Mouse (Mus musculus) spleen, adult 12 weeks (tissue): ENCODE results near the gene Kcnh7.

Source experiments
- DNase-seq: peaks from one replicate; pipeline ENCODE4 v3.0.0; 2022; ENCODE audit warnings: low spot score

Kcnh7 gene

DNA sequence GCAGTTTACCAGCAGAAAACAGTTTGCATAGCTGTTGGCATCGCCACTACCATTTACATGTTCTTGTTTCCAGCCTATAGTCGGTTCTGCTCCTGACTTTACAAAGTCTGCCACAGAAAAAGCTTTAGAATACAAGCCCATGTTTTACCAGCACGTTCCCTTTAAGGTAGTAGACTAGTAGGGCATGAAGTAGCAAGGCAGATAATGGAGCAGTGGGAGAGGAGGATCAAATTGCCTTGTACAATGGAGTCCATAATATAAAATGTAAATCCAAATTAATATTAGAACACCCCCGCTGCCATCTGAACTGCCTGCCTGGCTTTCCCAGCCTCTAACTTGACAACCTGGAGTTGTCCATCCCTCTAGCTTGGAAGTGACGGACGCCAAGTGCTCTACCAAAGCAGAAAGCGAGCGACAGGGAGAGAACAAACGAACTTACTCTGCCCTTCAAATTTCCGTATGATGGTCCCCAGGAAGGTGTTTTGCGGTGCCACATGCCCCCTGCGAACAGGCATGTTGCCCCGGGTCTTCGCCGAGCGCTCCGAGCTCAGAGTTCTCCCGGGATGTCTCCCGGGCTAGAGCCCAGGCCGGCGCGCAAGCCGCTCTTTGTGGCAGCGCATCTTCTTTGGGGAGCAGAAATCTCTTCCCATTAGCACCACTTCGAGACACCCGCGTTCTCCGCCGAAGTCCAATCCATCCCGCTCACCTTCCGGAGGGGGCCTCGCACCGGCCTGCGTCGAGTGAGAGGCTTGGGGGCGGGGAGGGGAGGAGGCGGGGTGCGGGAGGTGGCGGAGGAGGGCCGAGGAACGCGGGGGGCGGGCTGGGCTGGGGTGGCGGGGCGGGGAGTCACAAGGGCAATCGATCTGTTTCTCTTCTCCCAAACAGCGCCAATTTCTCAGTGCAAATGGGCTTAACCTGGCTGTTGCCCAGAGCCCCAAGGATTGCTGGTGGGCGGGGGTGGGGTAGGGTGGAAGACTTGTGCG lies at the start of gene Kcnh7:
Kcnh7 (minus strand) TSS at position 725 of the 983 bp plus-strand sequence.
- DNase-seq: no peak

DNA sequence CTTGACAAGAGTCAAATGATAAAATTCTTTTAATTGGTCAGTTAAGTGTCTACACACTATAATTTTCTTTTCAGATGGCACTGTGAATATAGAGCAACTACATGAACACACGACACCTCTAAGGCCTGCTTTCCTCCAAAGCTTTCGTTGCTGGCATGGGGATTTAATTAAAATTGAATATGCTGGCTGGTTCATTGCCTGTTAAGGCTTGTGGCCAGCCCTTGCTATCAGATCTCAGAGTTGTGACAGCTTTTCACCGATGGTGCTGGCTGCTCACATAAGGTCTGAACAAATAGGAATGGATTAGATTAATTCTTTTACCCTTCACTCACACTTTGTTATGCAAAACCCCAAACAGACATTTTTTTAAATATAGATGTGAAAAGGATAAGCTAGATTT lies 23.3 kb upstream of the Kcnh7 start:
- DNase-seq: no peak

DNA sequence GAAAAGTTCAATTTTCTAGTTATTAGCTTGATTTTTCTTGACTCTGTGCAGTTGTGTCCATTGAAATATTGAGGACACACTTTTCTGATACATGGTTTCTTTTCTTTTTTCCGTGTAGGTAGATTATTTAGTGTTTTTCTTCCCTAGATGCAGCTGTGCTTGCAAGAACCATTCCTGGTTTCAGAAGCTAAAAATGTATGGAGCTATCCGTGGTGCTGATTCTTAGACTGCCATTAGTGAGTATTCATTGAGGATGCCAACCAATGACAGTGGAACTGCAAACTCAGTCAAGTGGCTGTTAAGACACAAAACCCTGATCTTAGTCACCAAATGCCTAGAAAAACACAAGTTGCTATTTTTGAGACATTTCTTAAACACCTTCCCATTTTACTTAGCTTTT lies 1.9 kb upstream of the Kcnh7 start:
- no peak for DNase-seq

DNA sequence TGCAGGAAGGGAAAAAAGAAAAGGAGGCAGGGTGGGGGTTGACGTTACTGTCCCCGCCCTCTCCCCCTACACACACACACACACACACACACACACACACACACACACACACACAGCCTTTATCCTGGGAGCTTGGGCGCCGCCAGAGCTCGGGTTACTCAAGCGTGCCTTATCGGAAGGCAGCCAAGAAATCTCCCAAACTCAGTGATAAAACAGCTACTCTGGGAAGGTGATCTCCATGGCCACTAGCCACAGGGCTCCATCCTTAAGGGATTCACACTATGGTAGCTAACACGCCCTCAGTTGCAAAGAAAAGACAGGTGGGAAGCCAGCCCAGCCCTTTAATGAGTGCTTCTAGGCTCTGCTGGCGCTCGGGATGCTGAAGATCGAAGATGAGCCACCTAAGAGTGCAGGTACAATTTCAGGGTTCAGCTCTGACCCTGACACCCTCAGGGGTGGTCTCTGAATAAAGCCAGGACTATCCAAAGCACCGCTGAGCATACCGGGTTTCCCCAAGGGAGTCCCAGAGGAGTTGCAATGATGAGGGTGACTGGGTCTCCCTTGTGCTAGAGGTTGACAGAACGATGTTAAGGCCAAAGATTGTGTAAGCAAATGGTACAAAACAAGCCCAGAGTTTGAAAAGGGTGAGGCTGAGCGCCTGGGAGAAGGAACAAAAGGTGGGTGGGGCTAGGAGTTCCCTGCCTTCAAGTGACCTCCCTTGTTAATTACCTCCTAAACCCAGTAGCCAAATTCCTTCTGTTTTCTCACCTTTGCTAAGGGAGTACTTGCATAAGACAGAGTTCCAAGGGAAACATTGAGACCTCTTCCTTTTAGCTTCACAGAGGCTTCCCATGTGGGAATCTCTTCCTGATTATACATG lies 704 bp upstream of the Kcnh7 start:
- DNase-seq: no peak

DNA sequence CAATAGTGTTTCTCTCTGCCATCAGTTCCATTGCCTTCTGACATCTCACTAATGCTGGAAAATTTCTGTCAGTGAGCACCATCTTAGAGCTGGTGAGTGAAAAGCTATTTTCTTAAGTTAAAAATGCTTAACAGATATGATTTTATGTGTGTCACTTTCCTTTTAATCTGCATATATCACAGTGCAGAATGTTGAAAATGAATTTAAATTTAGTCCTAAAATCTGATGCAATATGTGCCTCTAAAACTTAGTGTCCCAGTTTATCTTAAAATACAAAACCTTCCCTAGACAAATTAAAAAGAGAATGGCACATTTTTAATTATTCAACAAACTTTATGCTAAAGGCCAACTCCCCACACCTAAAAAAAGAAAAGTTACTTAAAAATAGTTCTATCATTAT lies 30.4 kb downstream of the Kcnh7 start:
- DNase-seq: no peak

DNA sequence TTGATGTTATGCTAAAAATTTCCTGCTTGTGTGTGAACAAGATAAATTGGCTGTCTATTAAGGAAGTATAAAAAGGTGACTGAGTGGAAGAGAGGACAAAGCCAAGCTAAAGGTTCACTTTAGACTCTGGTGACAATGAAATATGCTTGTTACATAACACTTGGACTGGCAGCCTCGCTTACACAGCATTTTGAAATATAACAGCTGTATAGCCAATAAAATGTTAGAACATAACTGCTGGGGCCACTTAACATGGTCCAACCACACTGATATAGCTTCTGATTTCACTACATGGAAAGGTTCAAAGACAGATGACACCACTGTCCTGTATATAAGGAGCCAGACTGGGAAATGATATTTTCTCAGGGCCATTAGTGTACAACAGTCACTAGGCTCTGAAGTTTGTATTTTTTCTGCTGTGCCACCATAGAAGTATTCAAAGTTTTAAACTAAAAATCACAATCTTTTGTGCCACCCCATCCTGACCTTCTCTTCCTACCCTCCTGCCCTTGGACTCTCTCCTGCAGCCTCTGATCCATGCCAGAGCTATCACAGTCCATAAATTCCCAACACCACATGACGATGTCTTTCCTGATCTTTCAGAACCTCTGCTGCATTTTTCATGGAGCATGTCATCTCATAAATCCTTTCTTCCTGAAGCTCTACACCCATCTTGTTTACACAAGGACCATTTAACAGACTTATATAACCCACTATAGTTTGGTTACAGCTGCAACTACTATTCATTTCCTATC lies 56.1 kb downstream of the Kcnh7 start:
- DNase-seq: no peak

DNA sequence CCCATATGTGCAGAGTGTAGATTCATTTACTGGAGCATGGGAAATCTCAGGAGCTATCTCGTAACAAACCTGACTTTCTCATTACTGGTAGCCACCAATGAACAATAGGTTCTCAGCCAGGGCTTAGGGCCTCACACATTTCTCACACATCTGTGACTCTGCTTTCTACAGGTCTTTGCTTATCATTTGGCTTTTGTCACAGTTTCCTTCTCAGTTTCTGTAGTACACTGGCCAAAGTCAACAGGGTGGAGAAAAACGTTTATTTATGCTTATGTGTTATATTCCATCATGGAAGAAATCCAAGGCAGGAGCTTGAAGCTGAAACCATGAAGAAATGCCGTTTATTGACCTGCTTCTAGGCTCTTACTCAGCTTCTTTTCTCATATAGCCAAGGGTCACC lies 63.8 kb downstream of the Kcnh7 start:
- no peak for DNase-seq

DNA sequence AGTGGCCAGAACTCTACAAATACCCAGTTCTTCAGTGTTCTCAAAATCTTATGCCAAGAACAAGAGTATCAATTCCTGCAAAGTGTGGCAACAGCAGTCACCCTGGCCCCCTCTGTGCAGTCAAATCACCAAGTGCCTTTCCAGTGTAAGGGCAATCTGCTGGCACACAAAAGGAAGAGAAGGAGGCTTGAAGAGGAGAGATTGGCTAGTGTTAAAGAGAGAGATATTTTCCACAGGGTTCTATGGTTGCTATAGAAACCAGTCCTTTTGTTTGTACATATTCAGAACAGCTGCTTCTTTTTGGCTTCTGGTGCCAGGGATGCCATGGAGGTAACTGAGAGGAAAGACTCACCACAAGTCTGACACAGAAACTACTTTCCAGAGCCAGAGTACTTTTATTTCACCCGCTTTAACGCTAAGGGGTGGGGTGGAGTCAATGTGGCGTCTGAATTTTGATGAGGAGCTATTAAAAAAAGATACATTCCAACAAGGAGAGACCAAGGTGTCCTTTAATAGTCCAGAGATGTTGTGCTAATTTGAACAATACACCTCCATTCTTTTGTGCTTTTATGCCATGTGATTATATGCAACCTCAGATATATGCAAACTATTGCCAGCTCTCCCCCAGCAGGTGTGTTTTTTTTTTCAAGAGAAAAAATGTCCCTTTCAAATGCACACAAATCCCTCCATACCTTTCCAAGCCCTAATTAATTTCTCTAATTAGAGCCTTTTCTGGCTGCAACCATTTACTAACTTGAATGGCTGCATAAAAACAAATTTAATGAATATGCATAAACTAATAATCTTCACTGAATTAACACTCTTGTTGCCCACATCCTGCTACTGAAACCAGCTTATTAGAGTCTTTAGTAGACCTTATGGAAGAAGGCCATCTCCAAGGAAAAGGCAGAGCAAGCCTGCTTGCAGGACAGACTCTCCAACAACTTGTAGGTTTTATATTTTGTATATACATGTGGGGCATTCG lies 66.6 kb downstream of the Kcnh7 start:
- no peak for DNase-seq

DNA sequence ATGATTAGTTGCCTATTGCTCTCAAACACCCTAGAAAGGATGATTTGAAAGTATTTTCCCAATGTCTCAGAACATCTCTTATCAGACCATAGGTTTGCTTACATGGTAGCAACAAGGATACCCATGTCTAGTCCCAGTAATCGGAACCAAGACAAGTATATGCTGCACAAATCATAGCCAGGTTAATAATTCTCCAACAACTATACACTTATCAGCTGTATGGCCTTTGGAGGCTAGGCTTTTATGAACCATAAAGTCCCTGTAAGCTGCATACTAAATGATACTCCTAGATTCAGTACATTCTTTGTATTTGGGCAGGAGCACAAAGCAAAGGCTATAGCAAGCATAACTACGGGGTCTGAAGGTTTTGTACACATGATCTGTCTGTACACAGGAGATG lies 78.1 kb downstream of the Kcnh7 start:
- DNase-seq: no peak

DNA sequence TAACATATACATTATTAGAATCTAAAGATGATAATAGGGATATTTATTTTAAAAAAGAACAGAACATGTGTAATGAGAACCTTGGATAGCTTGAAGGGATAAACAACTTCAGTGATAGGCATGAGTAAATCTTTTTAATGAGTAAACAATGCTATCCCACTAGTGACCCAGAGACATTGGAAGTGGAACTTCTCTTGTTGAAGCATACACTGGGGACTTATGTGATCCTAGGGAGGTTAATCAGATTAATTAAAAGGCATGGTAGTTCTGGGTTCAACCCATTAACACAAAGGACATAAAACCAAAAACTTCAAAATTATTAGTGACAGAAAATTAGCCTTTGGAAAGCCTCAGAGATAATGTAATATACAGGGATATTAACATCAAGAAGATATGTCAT lies 84.4 kb downstream of the Kcnh7 start:
- no peak for DNase-seq

DNA sequence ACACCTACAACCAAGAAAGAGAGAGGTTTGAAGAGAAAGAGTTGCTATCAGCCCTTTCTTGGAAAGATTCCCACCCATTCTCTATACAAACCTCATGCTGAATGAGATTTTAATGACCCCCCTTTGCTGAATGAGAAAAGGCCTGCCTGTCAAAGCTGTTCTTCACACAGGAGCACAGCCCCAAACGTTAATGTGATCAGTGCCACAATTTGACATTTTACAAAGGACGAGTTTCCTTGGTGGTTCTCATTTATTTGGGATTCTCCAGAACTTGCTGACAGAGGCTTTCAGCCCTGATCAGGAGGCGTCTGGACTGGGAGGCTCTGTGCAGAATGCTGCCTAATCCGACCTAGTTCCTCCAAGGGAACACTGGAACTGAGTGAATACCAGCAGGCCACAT lies 92.3 kb downstream of the Kcnh7 start:
- no peak for DNase-seq

DNA sequence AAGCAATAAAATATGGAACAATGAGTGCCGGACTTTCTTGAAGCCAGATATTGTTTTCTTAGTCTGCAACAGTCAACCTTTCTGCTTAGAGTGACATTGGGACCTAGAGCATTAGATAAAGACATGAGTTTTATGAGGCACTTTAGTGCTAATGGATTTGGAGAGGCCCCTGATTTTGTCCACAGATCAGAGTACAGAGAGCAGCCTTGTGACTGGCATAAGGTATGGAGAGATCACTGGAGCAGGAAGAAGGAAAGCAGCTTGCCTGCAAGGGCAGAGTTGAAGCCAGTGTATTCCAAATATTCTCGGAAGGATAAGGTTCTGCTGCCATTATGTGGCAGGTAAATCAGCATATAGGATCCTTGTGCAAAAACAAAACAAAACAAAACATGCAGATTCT lies 93.6 kb downstream of the Kcnh7 start:
- DNase-seq: no peak

DNA sequence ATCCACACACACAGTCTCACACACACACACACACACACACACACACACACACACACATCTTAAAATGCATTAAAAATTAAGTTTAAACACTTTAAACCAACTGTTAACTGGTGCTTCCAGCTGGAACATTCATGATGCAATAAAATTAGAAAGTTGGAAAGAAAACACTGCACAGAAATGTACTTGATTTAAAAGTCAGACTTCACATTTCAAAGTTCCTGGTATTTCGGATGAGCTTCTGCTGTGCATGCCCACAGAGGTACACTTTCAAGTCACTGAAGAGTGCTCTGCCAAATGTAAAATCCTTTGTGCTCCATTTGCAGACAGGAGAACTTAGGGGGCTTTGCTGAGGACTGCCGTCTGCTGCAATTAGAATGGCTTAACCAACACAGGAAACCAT lies 125.7 kb downstream of the Kcnh7 start:
- DNase-seq: no peak

DNA sequence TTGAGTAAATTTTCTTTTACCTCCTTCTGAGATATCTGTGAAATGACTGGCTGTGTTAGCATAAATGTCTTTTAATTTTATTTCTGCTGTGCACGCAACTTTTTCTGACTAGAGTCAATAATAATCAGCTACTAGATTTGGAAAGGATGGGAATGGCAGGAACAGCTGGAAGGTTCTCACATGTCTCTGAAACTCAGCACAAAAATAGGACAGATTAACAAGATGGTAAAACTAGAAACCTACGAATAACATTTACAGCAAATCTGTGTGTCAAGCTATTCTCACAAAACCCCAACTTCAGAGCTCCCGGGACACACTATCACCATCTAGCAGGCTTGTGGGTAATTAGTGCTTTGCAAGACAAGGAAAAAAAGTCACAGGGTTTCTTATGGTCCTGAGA lies 134.2 kb downstream of the Kcnh7 start:
- DNase-seq: no peak

DNA sequence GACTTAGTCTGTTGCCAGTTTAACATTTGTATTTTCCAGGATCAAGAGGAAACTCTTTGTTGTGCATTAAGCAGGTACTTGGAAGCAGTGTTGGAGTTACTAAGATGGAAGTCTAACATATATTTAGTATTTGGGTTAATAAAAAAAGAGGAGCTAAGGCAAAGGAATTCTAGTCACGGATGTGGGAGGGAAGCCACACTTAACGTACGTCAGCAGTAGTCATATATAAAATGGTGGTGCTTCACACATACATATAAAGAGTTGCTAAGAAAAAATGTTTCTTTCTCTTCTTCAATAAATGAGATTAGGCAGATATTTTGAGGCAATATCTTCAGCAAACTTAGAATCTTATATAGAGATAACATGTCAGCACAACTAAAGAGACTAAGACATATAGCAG lies 144.4 kb downstream of the Kcnh7 start:
- no peak for DNase-seq

DNA sequence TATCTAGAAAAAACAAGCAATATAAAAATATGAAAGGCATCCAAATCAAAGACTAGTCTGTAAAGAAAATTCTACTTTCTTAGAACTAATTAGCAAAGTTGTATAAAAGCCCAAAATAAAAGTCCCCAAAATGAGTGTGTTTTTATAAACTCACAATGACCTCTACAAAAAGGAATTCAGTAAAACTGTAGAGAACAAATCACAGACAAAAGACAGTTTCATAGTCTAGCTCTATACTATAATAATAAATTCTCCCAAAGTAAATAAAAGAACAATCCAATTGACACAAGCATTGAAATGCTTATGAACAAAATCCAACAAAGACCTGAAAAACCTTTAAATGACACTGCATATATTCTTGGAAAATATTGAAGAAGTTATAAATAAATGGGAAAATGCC lies 169.2 kb downstream of the Kcnh7 start:
- DNase-seq: no peak

DNA sequence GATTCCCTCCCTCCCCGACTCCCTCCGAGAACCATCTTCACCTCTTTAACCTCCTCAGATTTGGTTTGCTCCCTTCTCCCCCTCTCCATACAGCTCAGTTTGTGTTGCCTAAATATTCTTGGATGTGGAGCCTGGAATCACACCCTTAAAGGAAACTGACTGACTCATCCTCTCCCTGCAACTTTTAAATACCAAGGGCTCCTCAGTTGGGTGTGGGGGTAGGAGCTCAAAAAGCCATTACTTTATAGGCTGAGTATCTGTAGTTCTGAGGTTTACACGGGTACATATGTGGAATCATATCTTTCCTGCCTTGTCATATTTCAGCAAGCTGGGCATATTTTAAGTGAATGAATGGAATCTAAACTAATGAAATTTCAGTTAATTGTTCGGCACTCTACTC lies 174.9 kb downstream of the Kcnh7 start:
- no peak for DNase-seq

DNA sequence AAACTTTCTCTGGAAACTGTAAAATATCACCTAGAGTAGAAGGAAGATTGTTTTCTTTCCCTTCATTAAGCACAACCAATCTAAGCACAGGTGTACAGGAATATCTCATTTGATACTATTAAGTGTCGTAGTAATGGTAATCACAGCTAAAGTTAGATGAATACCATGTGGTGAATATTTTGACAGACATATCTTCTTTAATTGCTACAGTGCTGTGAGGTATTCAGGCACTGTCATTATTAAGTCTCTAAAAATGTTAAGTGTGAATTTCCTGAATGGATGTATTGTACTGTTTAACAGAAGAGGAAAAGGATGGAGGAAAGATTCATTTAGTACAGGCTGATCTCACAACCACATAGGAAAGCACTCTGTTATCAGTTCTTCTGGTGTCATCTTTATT lies 181.3 kb downstream of the Kcnh7 start:
- DNase-seq: no peak

DNA sequence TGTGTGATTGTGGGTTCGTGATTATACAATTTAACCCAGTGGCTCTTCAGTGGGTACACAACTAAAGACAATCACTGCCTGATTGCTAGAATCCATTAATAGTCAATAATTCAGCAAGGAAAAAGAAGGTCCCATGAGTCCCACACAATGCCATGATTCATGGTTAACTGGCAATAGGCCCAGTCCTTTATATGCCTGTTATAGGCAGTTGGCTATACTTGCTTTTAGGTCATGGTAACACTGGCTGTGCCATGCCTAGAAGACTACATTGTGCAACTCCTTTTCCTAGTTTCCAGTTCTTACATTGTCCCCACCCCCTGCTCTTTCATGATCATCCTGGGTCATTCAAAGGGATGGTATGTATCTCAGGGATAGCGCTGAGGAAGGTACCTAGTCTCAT lies 186.4 kb downstream of the Kcnh7 start:
- no peak for DNase-seq

DNA sequence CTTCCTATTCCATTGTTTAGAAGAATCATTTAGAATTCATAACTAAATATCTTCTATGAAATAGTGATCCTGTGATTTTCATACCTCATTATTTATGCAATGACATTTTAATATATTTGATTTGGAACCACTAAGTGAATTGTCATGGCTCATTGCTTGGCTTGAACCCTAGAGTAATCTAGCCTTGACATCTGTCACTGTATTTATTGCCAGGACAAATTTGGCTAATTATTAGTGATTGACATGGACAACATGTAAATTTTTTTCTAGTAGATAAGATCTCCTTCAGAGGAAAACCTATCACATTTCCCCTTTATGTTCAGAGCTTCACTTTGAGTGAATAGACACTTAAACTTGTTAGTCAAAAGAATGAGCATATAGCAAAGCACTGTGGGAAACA lies 195.5 kb downstream of the Kcnh7 start:
- no peak for DNase-seq

DNA sequence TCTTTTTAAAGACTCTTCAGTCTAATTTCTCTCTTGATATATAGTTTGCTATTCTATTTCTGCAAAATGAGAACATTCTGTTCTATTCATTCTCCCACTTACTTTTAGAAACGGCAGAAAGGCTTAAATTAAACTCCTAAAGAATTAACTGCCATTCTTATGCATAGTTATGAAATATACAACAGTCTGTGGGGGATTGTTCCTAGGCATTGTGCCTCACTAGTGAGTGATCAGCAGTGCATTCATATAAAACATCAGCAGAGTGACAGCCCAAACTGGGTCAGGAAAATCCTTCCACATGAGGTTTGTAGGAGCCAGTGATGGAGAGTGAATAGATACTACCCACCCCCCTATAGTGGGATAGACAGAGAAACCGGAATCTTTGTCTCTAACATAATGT lies 200.2 kb downstream of the Kcnh7 start:
- no peak for DNase-seq
